Mouse (Mus musculus) right cerebral cortex, postnatal 4 days (tissue): ENCODE measurements at regions not wholly inside any gene's neighbourhood (a gene's known extent, or its start where the extent isn't known, plus 50 kb on each side); places are given as distances from the start of the nearest gene placed in this dataset.

Experiments used
- DNase-seq: peaks from one replicate; pipeline ENCODE4 v3.0.0-alpha.2; 2022

DNA sequence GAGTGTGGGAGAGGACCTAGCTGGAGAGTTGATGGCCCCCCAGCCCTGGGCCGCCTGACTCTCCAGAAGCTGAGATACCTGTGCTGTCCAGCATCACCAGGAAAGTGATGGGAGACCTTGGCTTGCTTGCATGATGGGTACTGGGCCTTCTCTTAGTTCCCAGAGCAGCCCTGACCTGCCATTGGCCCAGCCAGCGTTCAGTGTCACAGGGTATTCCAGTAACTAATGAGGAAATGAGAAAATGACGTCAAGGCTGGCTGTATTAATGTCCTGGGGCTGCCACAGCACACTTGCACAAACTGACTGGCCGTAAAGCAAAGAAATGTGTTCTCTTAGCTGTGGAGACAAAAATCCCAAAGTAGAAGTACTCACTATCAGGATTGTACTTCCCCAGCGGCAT, 307.5 kb downstream of the Tbc1d1 start:
- no peak for DNase-seq

DNA sequence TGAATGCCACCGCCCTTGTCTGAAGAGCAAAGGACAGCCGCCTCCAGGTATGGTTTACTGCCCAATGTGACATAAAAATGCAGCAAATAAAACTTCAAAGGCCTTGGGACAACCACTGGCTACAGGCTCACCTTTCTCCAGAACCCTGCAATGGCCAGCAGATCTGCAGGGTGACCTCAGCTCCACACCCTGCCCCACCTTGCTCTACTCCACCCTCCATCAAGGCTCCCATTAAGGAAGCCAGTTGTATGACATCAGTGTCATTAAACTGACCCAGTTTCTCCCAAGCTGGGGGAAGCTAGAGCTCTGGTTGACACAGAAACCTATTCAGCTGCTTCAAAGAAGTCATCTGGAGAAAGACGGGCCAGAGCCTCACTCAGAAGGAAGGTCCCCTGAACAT, 310.2 kb downstream of the Tbc1d1 start:
- DNase-seq, result no peak

DNA sequence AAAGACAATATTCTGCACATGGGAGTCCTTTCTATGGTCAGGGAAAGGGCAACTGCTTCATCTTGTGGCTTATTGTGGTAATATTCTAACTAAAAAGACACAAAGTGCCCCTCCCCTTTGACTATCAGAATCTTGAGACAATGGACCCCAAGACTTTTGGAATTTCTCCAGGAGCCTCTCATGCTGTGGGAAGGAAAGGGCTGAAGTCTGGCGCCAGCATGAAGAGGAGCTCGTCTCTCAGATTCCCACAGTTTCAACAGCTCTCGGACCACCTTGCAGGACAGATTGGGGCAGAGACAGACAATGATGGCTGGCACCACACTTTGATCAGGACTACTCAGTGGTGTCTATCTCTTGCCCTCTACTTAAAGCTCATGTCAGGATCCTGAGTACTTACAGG, 311.8 kb downstream of the Tbc1d1 start:
- DNase-seq, result no peak

DNA sequence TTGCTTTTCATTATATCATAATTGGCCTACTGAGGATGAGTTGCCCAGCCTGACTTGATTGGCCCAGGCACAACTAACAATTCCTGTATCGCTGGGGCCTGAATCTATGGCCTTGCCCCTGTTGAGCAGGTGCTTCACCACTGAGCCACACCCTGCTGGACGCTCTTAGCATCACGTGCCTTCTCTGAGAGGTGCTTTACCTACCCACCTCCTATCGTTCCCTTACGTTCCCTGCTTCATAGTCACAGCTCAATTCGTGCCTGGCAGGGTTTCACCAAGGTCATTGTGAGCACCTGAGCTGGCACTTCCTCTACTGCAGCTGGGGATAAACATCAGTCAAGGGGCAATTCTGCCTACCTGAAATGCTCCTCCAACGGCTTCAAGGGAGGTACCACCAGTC, 312.2 kb downstream of the Tbc1d1 start:
- DNase-seq, result no peak

DNA sequence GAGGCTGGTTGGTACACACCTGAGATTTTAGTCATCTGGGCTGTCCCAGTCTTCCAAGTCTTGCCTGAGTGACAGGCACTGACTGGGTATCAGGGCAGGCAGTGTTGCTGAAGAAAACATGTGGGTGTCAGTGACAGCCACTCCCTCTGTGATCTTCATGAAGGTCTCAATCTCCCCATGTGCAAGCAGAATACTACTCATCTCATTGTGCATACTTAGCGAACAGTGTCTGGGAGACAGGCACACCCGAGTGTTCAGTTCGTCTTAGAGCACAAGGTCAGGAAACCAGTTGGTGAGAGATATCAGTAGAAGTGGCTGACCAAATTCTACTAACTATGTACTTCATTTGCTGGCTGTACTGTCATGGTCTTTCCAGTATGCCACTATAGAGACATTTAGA, 315.9 kb downstream of the Tbc1d1 start:
- no peak for DNase-seq

DNA sequence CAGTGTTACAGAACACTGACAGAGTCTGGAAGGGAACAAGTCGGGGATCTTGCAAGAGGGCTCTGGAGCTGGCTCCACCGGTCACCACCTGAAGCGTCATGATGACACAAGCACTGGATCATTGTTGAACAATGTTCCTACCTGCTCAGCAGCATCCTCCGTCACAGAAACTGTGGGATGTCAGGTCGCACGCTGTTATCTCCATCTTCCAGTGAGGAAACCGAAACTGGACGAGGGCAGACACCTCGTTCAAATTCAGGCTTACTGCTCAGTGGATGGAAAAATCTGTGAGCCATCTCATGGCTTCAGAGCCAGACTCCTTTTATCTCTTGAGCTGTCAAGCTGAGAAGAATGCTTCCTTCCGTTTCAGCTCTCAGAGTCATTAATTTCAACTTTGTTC, 316.3 kb downstream of the Tbc1d1 start:
- no peak for DNase-seq

DNA sequence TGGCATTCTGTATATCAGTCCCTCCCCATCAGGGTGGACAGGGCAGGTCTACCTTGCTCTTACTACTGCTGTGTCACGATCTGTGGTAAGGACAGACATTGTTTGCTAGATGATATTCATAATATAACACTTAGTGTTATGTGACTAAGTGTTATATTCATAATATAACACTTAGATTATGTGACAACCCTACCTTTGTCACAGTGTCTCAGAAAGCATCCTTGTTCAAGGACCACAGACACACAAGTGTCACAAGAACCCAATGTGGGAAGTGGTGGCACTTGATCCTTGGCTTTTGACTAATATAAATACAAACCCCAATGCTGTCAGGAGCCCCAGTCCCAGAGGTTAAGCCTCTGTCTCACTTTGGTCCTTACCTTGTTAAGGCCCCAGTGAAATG, 318.8 kb downstream of the Tbc1d1 start:
- DNase-seq, result no peak

DNA sequence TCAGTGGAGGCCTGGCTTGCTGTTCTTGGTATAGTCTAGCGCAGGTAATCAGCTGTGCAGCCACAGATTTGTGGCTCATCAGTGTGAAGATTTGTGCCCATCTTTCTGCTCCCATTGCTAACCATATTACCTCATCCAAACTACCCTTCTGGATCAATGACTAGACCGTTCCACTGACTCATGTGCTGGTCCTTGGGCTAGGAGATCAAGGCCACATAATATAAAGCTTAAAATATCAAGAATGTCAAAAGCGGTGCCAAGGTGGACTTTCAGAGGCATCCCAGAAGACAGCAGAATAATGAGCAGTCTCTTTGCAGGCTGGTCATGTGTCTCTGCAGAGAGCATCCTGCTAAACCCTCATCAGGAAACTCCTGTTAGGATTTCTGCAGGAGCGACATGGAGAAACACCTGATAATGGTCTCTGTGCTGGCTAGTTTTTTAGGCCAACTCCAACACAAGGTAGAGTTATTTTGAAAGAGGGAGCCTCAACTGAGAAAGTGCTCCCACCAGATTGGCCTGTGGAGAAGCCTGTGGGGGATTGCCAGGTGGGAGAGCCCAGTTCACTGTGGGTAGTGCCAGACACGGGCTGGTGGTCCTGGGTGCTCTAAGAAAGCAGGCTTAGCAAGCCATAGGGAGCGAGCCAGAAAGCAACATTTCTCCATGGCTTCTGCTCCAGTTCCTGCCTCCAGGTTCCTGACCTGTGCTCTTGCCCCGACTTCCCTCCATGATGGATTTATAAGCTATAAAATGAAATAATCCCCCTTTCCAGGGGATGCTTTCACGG, 319.8 kb downstream of the Tbc1d1 start:
- no peak for DNase-seq

DNA sequence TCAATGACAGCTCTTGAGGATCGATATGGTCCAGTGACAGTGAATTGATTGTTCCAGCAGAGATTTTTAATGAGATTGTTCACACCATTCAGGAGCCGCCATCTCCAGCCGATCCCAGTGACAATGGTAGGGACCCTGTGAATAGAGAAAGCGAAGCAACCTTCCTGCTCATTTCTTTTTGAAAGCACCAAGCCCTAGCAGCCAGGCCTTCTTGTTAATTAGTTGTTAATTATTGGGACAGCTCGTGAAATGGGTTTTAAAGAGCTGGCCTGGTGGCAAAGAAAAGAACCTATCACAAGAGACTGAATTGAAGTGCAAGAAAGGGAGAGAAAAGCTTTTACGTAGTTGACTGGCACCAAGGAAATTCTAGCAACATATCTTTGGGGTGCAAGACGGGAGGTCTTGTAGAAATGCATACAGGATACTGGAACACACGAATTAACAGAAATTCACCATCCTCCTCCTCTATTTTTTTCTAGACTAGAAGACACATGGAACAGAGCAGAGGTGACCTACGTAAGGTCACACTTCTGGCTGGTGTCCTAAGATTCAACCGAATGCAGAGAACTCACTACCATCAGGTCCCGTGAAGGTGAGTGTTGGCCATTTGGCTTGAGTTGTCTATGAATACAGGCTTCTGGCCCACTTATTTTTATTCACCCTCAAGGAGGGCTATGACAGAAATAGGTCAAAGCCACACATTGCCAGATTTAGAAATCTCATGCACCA, 320.7 kb downstream of the Tbc1d1 start:
- no peak for DNase-seq

DNA sequence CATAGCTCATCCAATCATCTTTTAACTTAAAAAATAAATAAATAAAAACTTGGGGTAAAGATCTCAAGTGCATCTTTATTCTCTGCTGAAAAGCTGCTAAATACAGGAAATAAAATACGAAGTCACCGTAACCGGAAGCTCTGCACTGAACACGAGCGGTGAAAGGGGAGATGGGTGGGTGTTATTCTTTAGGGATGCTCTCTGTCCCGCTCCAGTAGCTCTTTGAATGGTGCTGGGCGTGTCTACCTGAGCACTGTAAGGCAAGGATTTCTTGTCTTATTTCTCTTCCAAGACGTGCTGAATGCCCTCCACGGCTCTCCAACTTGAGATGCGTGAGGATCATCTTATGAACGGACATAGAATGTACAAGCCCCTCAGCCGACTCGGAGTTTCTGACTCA, 322.0 kb downstream of the Tbc1d1 start:
- DNase-seq, result no peak

DNA sequence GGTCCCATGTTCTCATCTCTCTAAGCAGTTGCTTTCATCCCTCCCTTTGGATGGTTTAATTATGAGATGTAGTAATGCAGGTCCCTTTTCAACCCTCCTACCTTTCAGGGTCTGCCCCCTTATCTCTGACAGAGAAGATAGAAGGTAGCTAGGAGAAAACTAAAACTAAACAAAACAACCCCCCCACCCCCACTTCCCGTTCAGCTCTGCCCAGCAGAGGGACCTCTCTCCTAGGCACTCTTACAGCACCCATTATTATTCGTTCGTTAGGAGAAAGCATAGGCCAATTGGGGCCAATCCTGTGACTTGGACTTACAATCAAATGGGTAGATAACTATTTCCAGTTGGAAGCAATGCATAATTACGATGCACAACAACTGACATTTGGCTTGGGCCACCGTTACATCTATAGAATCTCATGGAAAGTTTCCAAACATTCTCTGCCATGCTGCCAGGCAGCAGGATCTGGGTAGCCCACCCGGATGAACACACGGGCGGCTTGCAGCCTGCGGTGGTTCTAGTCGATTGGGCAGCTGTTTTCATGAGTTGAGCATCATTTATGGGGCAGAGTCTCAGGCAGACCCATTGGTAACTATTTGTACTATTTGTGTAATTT, 322.6 kb downstream of the Tbc1d1 start:
- DNase-seq, result no peak

DNA sequence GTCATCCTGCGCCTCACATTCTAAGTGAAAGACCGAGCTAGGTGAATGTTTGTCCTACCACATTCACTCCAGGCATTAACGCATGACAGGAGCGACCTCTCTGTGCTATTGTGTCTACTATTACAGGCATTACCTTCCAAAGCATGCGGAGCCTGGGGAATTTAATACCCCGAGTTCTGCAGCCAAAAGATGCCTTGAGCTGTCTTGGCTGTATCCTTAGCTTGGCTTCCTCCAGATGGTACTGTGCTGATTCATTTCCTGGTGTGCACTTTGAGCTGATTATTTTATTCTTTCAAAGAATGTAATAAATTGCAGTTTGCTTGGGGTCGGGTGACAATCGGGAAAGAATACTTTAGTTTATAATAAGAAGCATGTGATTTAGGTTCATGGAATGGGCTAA, 323.2 kb downstream of the Tbc1d1 start:
- DNase-seq, result no peak

DNA sequence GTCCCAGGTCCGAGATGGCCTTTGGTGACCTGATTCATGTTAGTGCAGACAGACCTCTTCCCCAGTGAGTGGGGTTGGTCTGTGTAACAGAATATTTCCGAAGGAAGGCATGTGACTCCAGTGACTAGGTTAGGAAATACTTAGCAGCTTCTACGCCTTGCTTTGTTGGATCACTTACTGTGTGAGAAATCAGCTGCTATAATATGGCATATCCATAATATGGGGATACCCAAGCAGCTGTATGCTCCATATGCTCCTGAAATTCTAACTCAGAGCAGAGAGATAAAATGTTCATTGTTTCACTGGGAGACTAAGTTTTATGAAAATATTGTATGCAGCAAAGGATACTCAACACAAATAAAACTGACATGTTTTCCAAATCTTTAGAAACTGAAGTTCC, 318.1 kb upstream of the Klf3 start:
- DNase-seq, result no peak

DNA sequence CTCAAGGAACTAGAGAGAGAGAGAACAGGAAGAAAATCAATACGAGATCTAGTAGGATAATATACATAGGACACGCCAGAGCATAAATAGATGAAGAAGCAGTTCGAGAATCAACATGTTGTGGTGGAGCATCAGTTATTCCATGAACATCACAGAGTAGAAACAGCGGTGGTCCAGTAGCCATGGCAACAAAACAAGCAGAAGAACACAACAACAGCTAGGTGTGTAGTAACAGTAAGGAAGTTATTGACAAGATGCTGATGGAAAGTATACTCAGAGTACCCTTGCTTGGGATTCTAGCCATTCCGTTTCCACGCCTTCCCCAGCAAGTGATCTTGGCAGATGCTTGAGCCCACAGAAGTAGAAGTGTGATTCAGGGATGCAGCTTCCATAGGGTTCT, 317.3 kb upstream of the Klf3 start:
- no peak for DNase-seq

DNA sequence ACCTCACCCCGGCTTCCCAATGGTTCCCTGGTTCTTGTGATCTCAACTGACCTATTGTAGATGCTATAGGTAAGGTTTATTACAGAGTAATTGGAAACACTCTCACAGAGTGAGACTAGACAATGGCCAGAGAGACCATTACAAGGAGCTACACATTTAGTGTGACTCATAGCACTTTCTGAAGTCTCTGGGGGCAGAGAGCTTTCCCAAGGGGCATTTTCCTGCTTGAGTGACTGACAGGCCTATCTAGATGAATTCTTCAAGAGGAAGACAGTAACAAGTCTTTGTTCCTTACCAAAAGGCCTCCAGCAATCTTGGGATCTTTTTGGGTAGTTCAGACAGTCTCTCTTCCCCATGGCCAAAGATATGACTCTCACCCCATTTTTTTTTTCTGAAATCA, 316.4 kb upstream of the Klf3 start:
- no peak for DNase-seq

DNA sequence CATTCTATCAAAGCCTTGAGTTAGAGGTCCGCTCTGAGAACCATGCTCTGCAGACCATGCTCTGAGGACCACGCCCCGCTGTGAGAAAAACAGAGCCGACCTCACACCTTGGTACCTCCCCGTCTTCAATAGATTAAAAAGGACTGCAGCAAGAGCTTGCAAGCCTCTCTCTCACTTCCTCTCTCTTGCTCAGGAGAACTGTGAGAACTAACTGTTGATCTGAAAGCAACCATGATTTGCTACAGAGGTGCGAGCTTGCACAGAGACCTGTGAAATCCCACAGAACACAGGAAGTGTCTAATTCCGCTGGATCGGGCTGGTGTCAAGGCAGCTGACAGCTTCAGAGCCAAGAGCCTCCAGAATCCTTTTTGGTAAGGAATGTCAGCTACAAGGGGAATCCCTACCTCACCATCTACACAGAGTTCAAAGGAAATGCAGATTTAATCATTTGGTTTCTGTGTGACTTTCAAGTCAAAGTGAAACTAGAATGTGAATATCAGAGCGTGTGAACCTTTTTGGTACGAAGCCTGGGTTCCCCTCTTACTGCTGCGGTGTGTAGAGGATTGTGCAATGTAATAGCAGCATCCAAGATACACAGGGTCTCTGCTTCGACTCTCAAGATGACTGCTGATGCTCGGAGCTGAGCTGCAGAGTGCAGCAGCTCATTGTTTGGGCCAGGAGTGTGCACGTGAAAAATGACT, 315.3 kb upstream of the Klf3 start:
- no peak for DNase-seq

DNA sequence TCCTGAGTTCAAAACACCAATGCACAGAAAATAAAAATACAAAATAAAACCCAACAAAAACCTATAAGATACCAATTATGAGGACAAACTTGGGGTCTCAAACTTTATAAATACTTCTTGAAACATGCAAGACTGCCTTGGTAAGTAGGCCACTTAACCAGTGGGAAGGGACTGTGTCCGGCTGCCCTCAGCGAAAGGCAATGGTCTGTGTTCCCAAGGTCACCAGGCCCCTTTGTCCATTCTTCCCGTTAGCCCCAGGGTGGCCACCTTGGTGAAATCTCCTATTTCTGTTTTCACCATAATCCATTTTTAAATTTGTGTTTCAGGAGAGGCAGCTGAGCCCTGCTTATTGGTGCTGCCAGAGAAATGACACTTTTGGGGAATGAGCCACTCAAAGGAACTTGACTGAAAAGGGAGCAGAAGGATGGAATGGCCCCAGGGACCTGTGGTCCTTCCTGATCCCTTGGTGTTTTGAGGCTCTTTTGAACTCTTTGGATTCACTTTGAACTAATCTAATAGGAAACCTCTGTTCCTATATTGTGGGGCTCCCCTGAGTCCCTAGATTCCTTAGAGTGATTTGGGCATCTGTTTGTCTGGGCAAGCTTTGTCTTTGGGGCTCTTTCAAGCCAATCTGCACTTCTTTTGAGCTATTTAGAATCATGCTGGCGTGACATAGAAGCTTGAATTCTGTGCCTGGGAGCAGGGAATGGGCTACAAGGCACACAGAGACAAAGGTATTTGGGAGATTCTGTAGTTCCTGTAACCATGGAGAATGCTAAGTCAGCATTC, 313.3 kb upstream of the Klf3 start:
- DNase-seq, result no peak

DNA sequence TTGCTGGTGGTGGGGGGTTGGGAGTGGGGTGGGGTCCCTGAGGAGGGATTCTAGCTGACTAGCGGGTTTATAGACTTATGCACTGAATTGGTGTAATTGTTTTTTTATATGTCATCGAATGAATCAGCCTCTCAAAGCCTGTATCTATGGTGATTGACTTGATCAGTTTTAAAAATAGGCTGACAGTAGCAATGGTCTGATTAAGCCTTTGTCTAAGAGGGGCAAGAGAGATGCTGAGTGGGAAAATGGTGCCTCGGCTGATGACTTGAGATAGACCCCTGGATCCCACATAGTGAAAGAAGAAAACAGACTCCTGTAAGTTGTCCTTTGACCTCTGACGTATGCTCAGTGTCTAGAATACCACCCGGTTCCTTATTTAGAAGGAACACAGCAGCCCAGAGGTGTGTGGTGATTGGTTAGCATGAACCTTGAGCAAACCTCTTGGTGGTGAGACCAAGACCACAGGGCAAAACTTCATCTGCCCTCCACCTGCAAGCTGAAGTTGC, 312.7 kb upstream of the Klf3 start:
- DNase-seq, result no peak

DNA sequence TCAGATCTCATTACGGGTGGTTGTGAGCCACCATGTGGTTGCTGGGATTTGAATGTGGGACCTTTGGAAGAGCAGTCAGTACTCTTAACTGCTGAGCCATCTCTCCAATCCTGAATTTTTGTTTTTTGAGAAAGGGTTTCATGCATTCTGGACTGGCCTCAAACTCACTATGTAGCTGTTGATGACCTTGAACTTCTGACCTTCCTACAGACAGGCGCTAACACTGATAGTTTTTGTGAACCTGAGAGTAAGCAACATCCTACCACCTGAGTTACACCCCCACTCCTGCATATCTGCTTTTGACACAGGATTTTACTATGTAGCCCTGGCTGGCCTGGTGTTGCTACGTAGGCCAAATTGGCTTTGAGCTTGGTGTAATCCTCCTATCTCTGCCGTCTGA, 308.8 kb upstream of the Klf3 start:
- DNase-seq, result no peak

DNA sequence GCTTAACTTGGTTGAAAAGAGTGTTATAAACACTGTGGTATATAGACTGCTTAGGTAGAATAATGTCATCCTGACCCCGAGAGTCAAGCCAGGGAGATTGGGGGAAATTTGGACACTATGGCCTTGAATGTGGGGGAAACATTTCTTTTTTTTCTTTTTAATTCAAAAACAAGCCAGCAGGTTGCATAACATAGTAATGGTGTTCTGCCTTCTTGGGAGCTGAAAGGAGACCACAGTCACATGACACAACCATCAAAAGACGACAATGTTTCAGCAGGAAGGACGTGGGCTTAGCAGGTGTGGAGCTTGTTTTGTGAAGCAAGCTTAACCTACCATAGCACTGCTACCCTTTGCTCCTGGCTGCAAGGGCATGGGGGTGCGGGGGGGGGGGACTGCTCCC, 306.3 kb upstream of the Klf3 start:
- no peak for DNase-seq

DNA sequence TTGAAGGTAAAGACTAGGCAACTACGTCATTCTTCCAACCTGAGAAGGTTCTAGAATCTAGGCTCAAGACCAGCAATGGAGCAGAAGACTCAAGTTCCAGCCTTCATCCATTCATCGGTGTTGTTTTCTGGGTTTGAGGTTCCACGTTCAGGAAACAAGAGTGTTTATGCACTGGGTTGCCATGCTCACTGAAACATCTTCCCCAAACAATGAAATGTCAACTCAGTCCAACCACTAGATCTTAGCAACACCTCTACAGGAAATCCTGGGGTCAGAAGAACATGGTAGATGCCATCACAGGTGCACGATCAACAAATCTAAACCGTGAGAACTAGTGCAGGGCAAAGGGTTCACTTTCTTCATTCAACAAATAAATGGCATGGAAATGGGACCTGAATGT, 304.8 kb upstream of the Klf3 start:
- DNase-seq, result no peak

DNA sequence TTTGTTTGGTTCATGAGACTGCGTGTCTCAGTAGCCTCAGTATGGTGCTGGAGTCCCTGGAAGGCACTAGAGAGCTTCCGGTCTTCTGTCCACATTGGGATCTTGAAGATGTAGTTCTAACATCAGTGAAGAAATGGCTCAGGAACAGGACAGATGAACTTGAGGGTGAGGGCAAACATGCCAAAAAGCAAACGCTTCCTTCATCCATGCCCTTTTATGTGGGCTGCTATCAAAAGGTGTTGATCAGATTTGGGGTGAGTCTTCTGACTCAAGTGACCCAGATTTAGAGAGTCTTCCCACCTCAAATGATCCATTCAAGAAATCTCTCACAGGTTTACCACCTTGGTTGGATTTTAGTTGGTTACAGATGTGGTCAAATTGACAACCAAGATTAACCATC, 304.1 kb upstream of the Klf3 start:
- DNase-seq, result no peak

DNA sequence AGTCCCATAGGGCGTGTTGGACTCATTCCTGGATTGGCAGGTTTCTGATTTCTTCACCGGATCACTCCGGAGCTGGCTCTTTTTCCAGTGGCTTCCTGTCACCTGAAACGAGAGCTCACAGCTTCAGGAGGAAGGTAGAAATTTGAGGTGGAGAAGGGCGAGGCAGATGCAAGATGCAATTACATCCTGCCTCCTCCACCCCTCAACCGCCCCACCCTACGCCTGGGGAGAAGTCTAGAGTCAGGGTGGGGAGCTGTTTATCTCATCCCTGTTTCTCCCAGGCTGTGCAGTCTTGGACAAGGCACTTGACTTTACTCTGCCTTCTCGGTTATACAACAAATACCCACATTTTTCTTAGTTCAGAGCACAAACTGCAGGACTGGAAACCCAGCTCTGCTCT, 302.8 kb upstream of the Klf3 start:
- no peak for DNase-seq
